ENCODE assay signal across 8 mouse cellular contexts in the genomic region with DNA sequence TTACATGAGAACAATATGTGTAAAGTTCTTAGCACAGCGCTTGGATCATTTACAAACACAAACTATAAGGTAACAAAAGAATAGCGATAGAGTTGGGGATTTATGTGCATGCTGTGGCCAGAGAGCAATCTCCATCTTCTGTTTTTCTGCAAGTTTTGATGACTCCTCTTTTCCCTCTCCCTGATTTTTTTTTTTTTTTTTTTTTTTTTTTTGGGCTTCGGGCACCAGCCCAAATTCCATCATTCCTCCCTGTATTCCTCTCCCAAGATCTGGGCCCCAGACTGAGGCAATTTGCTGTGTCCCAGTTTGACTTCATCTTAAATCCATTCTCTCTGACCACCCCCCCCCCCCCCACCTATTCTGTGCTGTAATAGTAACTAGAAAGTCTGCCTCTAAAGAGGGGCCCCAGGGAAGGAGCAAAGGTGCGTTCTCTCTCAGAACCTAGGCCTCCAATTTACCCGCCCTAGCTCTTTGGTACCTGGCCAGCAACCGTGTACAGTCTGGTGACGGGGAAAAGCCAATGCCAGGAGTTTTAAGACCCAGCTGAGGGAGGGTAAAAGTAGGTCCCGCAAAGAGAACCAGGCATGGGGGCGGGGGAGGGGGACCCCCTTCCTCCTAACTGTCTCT. TPM values are rescaled to one million over a fixed set of nuclear protein-coding genes. Genes with fewer than 3 reads are reported as not detected.
DNase-seq lines count a peak whose midpoint lies in the region; ATAC-seq and TF ChIP-seq lines count a peak whose summit lies in the region.

No protein-coding gene starts in this region.

- no peak for TF ChIP-seq EP300 in stomach, postnatal 0 days (optimal IDR thresholded peaks at IDR 0.05)

- peaks cover 25% of the 10 kb centered on the region for H3K36me3 ChIP-seq in erythroblast, embryonic 14.5 days (ENCODE audit: control insufficient read depth)
- H3K36me3 ChIP-seq in testis, adult 2 months (ENCODE audit: control insufficient read depth, insufficient read depth, low read length), result peaks cover 4% of the 10 kb centered on the region
- H3K36me3 ChIP-seq in liver, embryonic 11.5 days (ENCODE audit: control insufficient read depth, insufficient read depth, low read length), result peaks cover 11% of the 10 kb centered on the region; the same call in 1 of the 2 replicates
- H3K36me3 ChIP-seq in stomach, postnatal 0 days (ENCODE audit: control insufficient read depth, insufficient read depth, low read length), result peaks cover 14% of the 10 kb centered on the region

- no peak for ATAC-seq in erythroblast, adult 5-6 weeks (replicated peaks; ENCODE audit: low FRiP score, poor library complexity, severe bottlenecking)
- no peak for ATAC-seq in liver, embryonic 11.5 days (replicated peaks; ENCODE audit: low FRiP score)
- no peak; the same call in 1 of the 2 replicates for ATAC-seq in stomach, postnatal 0 days (ENCODE audit: low FRiP score, low TSS enrichment)

- no peaks in the 10 kb centered on the region for H3K9me3 ChIP-seq in erythroblast, embryonic 14.5 days (ENCODE audit: control insufficient read depth, low read length)
- no peaks in the 10 kb centered on the region for H3K9me3 ChIP-seq in liver, embryonic 11.5 days (ENCODE audit: control insufficient read depth, low read length)
- H3K9me3 ChIP-seq in stomach, postnatal 0 days (ENCODE audit: control insufficient read depth, low read length), result no peaks in the 10 kb centered on the region

- H3K27ac ChIP-seq in testis, adult 2 months (ENCODE audit: control insufficient read depth, insufficient read depth, low read depth, low read length), result peak overlapping the region; percentile 100
- peak overlapping the region; percentile 78; the same call in 1 of the 2 replicates for H3K27ac ChIP-seq in liver, embryonic 11.5 days (ENCODE audit: low read depth, low read length)
- peak overlapping the region; percentile 100 for H3K27ac ChIP-seq in stomach, postnatal 0 days (replicated peaks)

- no peaks in the 10 kb centered on the region for H3K27me3 ChIP-seq in erythroblast, embryonic 14.5 days (ENCODE audit: control insufficient read depth)
- H3K27me3 ChIP-seq in testis, adult 2 months (ENCODE audit: control insufficient read depth, insufficient read depth, low read length), result no peaks in the 10 kb centered on the region
- H3K27me3 ChIP-seq in liver, embryonic 11.5 days (replicated peaks; ENCODE audit: control insufficient read depth, insufficient read depth, low read length), result no peaks in the 10 kb centered on the region
- no peaks in the 10 kb centered on the region for H3K27me3 ChIP-seq in stomach, postnatal 0 days (ENCODE audit: control insufficient read depth, insufficient read depth, low read length)

- peaks cover 86% of the 10 kb centered on the region for H3K4me1 ChIP-seq in erythroblast, embryonic 14.5 days (ENCODE audit: control insufficient read depth)
- peaks cover 41% of the 10 kb centered on the region for H3K4me1 ChIP-seq in testis, adult 2 months (ENCODE audit: control insufficient read depth, insufficient read depth, low read length)
- H3K4me1 ChIP-seq in liver, embryonic 11.5 days (replicated peaks; ENCODE audit: control insufficient read depth, insufficient read depth, low read length), result peaks cover 46% of the 10 kb centered on the region
- peaks cover 8% of the 10 kb centered on the region for H3K4me1 ChIP-seq in stomach, postnatal 0 days (replicated peaks; ENCODE audit: control insufficient read depth, insufficient read depth)

- H3K9ac ChIP-seq in liver, embryonic 11.5 days (ENCODE audit: low read depth, low read length), result peak overlapping the region; percentile 57
- H3K9ac ChIP-seq in stomach, postnatal 0 days (ENCODE audit: low read length), result peak overlapping the region; percentile 99

- no peak for DNase-seq in testis, postnatal 14 days (ENCODE audit: low spot score)
- DNase-seq in liver, embryonic 11.5 days (ENCODE audit: low spot score), result no peak
- DNase-seq in stomach, postnatal 0 days (ENCODE audit: low spot score), result no peak
- DNase-seq in thymus, postnatal 0 days (ENCODE audit: low spot score), result no peak
- no peak for DNase-seq in ovary, adult 18-20 months (ENCODE audit: low spot score)

- no peak for TF ChIP-seq CTCF in testis, adult 2 months (IDR thresholded peaks at IDR 0.05; ENCODE audit: control insufficient read depth, insufficient read depth, insufficient replicate concordance, low read depth, low read length)
- TF ChIP-seq CTCF in stomach, postnatal 0 days (IDR thresholded peaks at IDR 0.05; ENCODE audit: low read depth), result no peak

- H3K4me3 ChIP-seq in erythroblast, embryonic 14.5 days (replicated peaks), result peak overlapping the region; percentile 65
- peak overlapping the region; percentile 99 for H3K4me3 ChIP-seq in testis, adult 2 months (ENCODE audit: control insufficient read depth, low read depth, low read length)
- peak overlapping the region; percentile 51 for H3K4me3 ChIP-seq in liver, embryonic 11.5 days (ENCODE audit: low read depth, low read length)
- peak overlapping the region; percentile 91 for H3K4me3 ChIP-seq in stomach, postnatal 0 days (ENCODE audit: low read depth, low read length)

- H3K4me2 ChIP-seq in liver, embryonic 11.5 days, result peak overlapping the region; percentile 99
- H3K4me2 ChIP-seq in stomach, postnatal 0 days (replicated peaks; ENCODE audit: low read depth), result peak overlapping the region; percentile 70

- WGBS in liver, embryonic 11.5 days, result 19% methylated on average over 9 of the region's 9 CpGs
- WGBS in stomach, postnatal 0 days, result 3% methylated on average over 9 of the region's 9 CpGs

- no peak for TF ChIP-seq POLR2A in testis, adult 2 months (IDR thresholded peaks at IDR 0.05; ENCODE audit: control insufficient read depth, low read depth, low read length)

RNA-seq across cellular contexts. Expression of gene Per1, which starts 1.5 kb away (rescaled TPM):
- polyA plus RNA-seq in erythroblast, embryonic 14.5 days (2012), result 1.4 and 1.5 TPM in 2 replicates
- total RNA-seq in erythroblast, adult 5-6 weeks (2015; ENCODE audit: low replicate concordance), result 2.3 and 3.1 TPM in 2 replicates
- total RNA-seq in erythroblast, adult 5-6 weeks (2017; ENCODE audit: low replicate concordance), result 1.7 and 1.9 TPM in 2 replicates
- 103 and 106 TPM in 2 replicates for polyA plus RNA-seq in testis, adult 2 months (2012; rRNA removed)
- polyA plus RNA-seq in liver, embryonic 11.5 days (2014; fragmentation: Nextera tagmentation; extraction: Ambion mirVana), result 6.2 and 6.6 TPM in 2 replicates
- polyA plus RNA-seq in stomach, postnatal 0 days (2015; fragmentation: Nextera tagmentation; extraction: Ambion mirVana), result 7.7 and 13.1 TPM in 2 replicates
- 3.5 and 4.7 TPM in 2 replicates for polyA plus RNA-seq in thymus, postnatal 0 days (2015; fragmentation: Nextera tagmentation; extraction: Ambion mirVana)

RNA-seq across cellular contexts. Expression of gene Vamp2, which starts 8.2 kb away (rescaled TPM):
- 7.9 and 9.1 TPM in 2 replicates for polyA plus RNA-seq in erythroblast, embryonic 14.5 days (2012)
- total RNA-seq in erythroblast, adult 5-6 weeks (2015; ENCODE audit: low replicate concordance), result 50.3 and 58.7 TPM in 2 replicates
- 12.4 and 17.8 TPM in 2 replicates for total RNA-seq in erythroblast, adult 5-6 weeks (2017; ENCODE audit: low replicate concordance)
- 36.3 and 43.1 TPM in 2 replicates for polyA plus RNA-seq in testis, adult 2 months (2012; rRNA removed)
- 47.2 and 56.0 TPM in 2 replicates for polyA plus RNA-seq in liver, embryonic 11.5 days (2014; fragmentation: Nextera tagmentation; extraction: Ambion mirVana)
- polyA plus RNA-seq in stomach, postnatal 0 days (2015; fragmentation: Nextera tagmentation; extraction: Ambion mirVana), result 43.0 and 53.7 TPM in 2 replicates
- 35.9 and 38.5 TPM in 2 replicates for polyA plus RNA-seq in thymus, postnatal 0 days (2015; fragmentation: Nextera tagmentation; extraction: Ambion mirVana)

RNA-seq across cellular contexts. Expression of gene Hes7, which starts 23.7 kb away (rescaled TPM):
- polyA plus RNA-seq in erythroblast, embryonic 14.5 days (2012), result 0.05 TPM in 1 of 2 replicates, not detected in the other
- total RNA-seq in erythroblast, adult 5-6 weeks (2015; ENCODE audit: low replicate concordance), result not detected in 2 replicates
- not detected in 2 replicates for total RNA-seq in erythroblast, adult 5-6 weeks (2017; ENCODE audit: low replicate concordance)
- 0.17 TPM in 2 replicates for polyA plus RNA-seq in testis, adult 2 months (2012; rRNA removed)
- 0.55 and 0.59 TPM in 2 replicates for polyA plus RNA-seq in liver, embryonic 11.5 days (2014; fragmentation: Nextera tagmentation; extraction: Ambion mirVana)
- polyA plus RNA-seq in stomach, postnatal 0 days (2015; fragmentation: Nextera tagmentation; extraction: Ambion mirVana), result 0.29 and 0.41 TPM in 2 replicates
- 0.39 and 0.71 TPM in 2 replicates for polyA plus RNA-seq in thymus, postnatal 0 days (2015; fragmentation: Nextera tagmentation; extraction: Ambion mirVana)

RNA-seq across cellular contexts. Expression of gene Tmem107, which starts 25.9 kb away (rescaled TPM):
- polyA plus RNA-seq in erythroblast, embryonic 14.5 days (2012), result 10.0 and 12.3 TPM in 2 replicates
- 2.3 and 6.1 TPM in 2 replicates for total RNA-seq in erythroblast, adult 5-6 weeks (2015; ENCODE audit: low replicate concordance)
- 2.9 and 3.9 TPM in 2 replicates for total RNA-seq in erythroblast, adult 5-6 weeks (2017; ENCODE audit: low replicate concordance)
- polyA plus RNA-seq in testis, adult 2 months (2012; rRNA removed), result 135 and 142 TPM in 2 replicates
- 39.1 and 43.5 TPM in 2 replicates for polyA plus RNA-seq in liver, embryonic 11.5 days (2014; fragmentation: Nextera tagmentation; extraction: Ambion mirVana)
- polyA plus RNA-seq in stomach, postnatal 0 days (2015; fragmentation: Nextera tagmentation; extraction: Ambion mirVana), result 28.4 and 30.8 TPM in 2 replicates
- polyA plus RNA-seq in thymus, postnatal 0 days (2015; fragmentation: Nextera tagmentation; extraction: Ambion mirVana), result 29.8 and 33.2 TPM in 2 replicates

RNA-seq across cellular contexts. Expression of gene 9130213A22Rik, which starts 25.9 kb away (rescaled TPM):
- polyA plus RNA-seq in erythroblast, embryonic 14.5 days (2012), result not detected in 2 replicates
- total RNA-seq in erythroblast, adult 5-6 weeks (2015; ENCODE audit: low replicate concordance), result not detected in 2 replicates
- not detected in 2 replicates for total RNA-seq in erythroblast, adult 5-6 weeks (2017; ENCODE audit: low replicate concordance)
- 0.24 and 0.28 TPM in 2 replicates for polyA plus RNA-seq in testis, adult 2 months (2012; rRNA removed)
- 0.10 and 0.22 TPM in 2 replicates for polyA plus RNA-seq in liver, embryonic 11.5 days (2014; fragmentation: Nextera tagmentation; extraction: Ambion mirVana)
- 0.24 and 0.41 TPM in 2 replicates for polyA plus RNA-seq in stomach, postnatal 0 days (2015; fragmentation: Nextera tagmentation; extraction: Ambion mirVana)
- polyA plus RNA-seq in thymus, postnatal 0 days (2015; fragmentation: Nextera tagmentation; extraction: Ambion mirVana), result 0.49 and 0.64 TPM in 2 replicates
